Comparison of ENCODE assay signal across 7 mouse cellular contexts in the genomic region with DNA sequence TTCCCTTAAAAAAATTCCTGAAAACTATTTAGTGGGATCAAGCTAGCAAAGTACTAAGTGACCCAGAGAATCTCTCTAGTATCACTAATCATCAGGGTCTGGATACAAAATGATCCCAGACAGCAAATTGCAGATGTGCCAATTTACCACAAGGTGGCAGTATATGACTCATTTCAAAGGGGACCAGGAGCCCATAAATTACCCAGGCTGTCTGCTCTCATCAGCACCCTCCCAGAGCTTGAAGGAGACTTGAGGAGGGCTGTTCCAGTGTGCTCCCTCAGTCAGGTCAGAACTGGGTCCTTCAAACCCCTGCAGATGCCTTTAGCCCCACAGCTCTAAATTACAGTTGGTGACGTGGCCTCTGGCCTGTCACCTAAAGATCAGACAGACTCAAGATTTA.
A peak's percentile ranks its signal among the peaks of the same experiment; 100 is the strongest.
DNase-seq lines count a peak whose midpoint lies in the region; ATAC-seq lines count a peak whose summit lies in the region.

No protein-coding gene starts in this region.

- no peak overlapping the region for H3K4me2 ChIP-seq in hindbrain, embryonic 15.5 days
- H3K4me2 ChIP-seq in neural tube, embryonic 11.5 days (ENCODE audit: low read depth), result no peak overlapping the region

- H3K27me3 ChIP-seq in hindbrain, embryonic 15.5 days, result no peaks in the 10 kb centered on the region
- no peaks in the 10 kb centered on the region for H3K27me3 ChIP-seq in neural tube, embryonic 11.5 days (ENCODE audit: control insufficient read depth, insufficient read depth, low read length)

- no peaks in the 10 kb centered on the region for H3K36me3 ChIP-seq in hindbrain, embryonic 15.5 days
- H3K36me3 ChIP-seq in neural tube, embryonic 11.5 days (ENCODE audit: control insufficient read depth, insufficient read depth, low read length), result no peaks in the 10 kb centered on the region

- intact Hi-C loops in left cerebral cortex, postnatal 4 days (cut with DNase I), result loop anchor here (5.0 kb wide), 1 partner anchor 368 kb away; no protein-coding TSS in a partner anchor

- no peak overlapping the region for H3K27ac ChIP-seq in hindbrain, embryonic 15.5 days (replicated peaks)
- no peak overlapping the region for H3K27ac ChIP-seq in neural tube, embryonic 11.5 days (ENCODE audit: low read depth, low read length)

- H3K9me3 ChIP-seq in hindbrain, embryonic 15.5 days, result no peaks in the 10 kb centered on the region
- H3K9me3 ChIP-seq in neural tube, embryonic 11.5 days (ENCODE audit: control insufficient read depth, low read length), result no peaks in the 10 kb centered on the region

- no peak overlapping the region for H3K9ac ChIP-seq in hindbrain, embryonic 15.5 days
- H3K9ac ChIP-seq in neural tube, embryonic 11.5 days (ENCODE audit: low read length), result no peak overlapping the region

- 42% methylated on average over 1 of the region's 1 CpGs for whole genome bisulfite sequencing in hindbrain, embryonic 15.5 days
- WGBS in neural tube, embryonic 11.5 days, result 17% methylated on average over 1 of the region's 1 CpGs

- peak; percentile 67; the same call in 1 of the 2 replicates for ATAC-seq in hindbrain, embryonic 15.5 days (ENCODE audit: low FRiP score, low read depth)
- 0 out of 2 replicates have a peak, but pooled peaks have one; percentile 38 for ATAC-seq in neural tube, embryonic 11.5 days (ENCODE audit: insufficient read depth, low FRiP score, low TSS enrichment)

- peak; percentile 52 for DNase-seq in right cerebral cortex, postnatal 10 days (ENCODE audit: low spot score in 2 of 2)
- no peak for DNase-seq in right cerebral cortex, postnatal 14 days
- DNase-seq in WW6 (ENCODE audit: low read depth, low spot score), result peak; percentile 39
- peak; percentile 90 for DNase-seq in embryo, embryonic 10.5 days (ENCODE audit: low spot score)
- DNase-seq in left cerebral cortex, postnatal 4 days, result peak; percentile 32
- peak; percentile 71 for DNase-seq in neural tube, embryonic 11.5 days (ENCODE audit: low spot score)

- H3K4me1 ChIP-seq in hindbrain, embryonic 15.5 days (replicated peaks), result peaks cover 24% of the 10 kb centered on the region
- H3K4me1 ChIP-seq in neural tube, embryonic 11.5 days (ENCODE audit: control insufficient read depth, insufficient read depth, low read length), result 0 out of 2 replicates have a peak, but pooled peaks cover 2% of the 10 kb centered on the region

- no peak overlapping the region for H3K4me3 ChIP-seq in hindbrain, embryonic 15.5 days
- no peak overlapping the region for H3K4me3 ChIP-seq in neural tube, embryonic 11.5 days (ENCODE audit: low read depth, low read length)
